Mouse (Mus musculus) heart, embryonic 11.5 days (tissue): Measurements from ENCODE around the gene Rab3ip. TPM values are rescaled to one million over a fixed set of nuclear protein-coding genes. Genes with fewer than 3 reads are reported as not detected.

Experiments used
- ATAC-seq: fragments of 200-750 bp; cut with Nextera tagmentation; replicated peaks from 2 replicates; pipeline ENCODE4 v1.8.0; 2017; ENCODE audit warnings: moderate library complexity; ENCODE audit not compliant: insufficient number of reproducible peaks, low FRiP score, low TSS enrichment
- H3K27ac ChIP-seq: fragments of 300-500 bp; sonication (generic); 2 replicates; pipeline ENCODE4 v1.5.1; 2014; ENCODE audit warnings: mild to moderate bottlenecking, low read depth, low read length
- H3K27me3 ChIP-seq: fragments of 300-500 bp; sonication (generic); 2 replicates; pipeline ENCODE4 v1.6.1; 2014; ENCODE audit warnings: mild to moderate bottlenecking, low read length, mixed read lengths; ENCODE audit not compliant: control insufficient read depth, insufficient read depth
- H3K36me3 ChIP-seq: fragments of 300-500 bp; sonication (generic); 2 replicates; pipeline ENCODE4 v1.6.1; 2014; ENCODE audit warnings: mild to moderate bottlenecking, low read length, moderate library complexity, mixed read lengths; ENCODE audit not compliant: control insufficient read depth, insufficient read depth
- H3K4me1 ChIP-seq: fragments of 300-500 bp; sonication (generic); 2 replicates; pipeline ENCODE4 v1.6.1; 2014; ENCODE audit warnings: low read length; ENCODE audit not compliant: control insufficient read depth, insufficient read depth
- H3K4me2 ChIP-seq: fragments of 300-500 bp; sonication (generic); 2 replicates; pipeline ENCODE4 v1.6.1; 2014; ENCODE audit warnings: mild to moderate bottlenecking, moderate library complexity
- H3K4me3 ChIP-seq: fragments of 300-500 bp; sonication (generic); 2 replicates; pipeline ENCODE4 v1.5.1; 2014; ENCODE audit warnings: low read depth, low read length
- H3K9ac ChIP-seq: fragments of 300-500 bp; sonication (generic); 2 replicates; pipeline ENCODE4 v1.6.1; 2014; ENCODE audit warnings: mild to moderate bottlenecking, low read depth, low read length, moderate library complexity
- H3K9me3 ChIP-seq: fragments of 300-500 bp; sonication (generic); replicated peaks from 2 replicates; pipeline ENCODE4 v1.6.1; 2016; ENCODE audit warnings: low read length; ENCODE audit not compliant: control insufficient read depth
- WGBS: fragments of 180-500 bp; shearing (Covaris S2); extraction: QIAGEN DNeasy Blood & Tissue Kit; methylation state at CpG from one replicate; pipeline ENCODE4 v1.1.7; 2014; ENCODE audit not compliant: insufficient replicate concordance; 5-methylcytosine and 5-hydroxymethylcytosine counted together
- polyA plus RNA-seq: library from polyadenylated mRNA; unstranded; fragments of >200 nt; fragmentation: Nextera tagmentation; extraction: Ambion mirVana; gene quantifications from 2 replicates; pipeline ENCODE4 v1.2.1, GENCODE M21; 2014

Gene Rab3ip
- polyA plus RNA-seq, 1 experiment from 2014 or later, result 56.9 TPM

DNA sequence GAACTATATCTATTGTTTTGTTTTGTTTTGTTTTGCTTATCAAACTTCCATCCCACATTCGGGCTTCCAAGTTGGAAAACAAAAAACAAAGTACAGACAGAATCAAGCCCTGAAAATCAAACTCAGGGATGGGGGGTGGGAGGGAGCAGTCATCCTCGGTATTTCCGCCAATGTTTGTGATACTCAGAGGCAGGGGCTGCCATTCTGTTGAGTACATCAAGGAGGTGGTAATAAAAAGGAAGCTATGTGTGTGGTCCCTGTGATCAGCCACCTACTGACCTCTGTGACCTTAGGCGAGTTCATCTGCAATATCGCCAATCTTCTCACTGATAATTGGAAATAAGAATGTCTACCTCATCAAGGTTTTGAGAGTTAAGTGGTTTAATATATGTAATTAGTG lies 317 bp upstream of the Rab3ip start:
- H3K27ac ChIP-seq, result no peak overlapping the region
- no peak for ATAC-seq
- peaks cover 14% of the 10 kb centered on the region for H3K4me1 ChIP-seq
- peak overlapping the region; percentile 83 for H3K4me3 ChIP-seq
- 29% methylated on average over 5 of the region's 5 CpGs for WGBS
- H3K4me2 ChIP-seq, result peak overlapping the region; percentile 72
- H3K36me3 ChIP-seq, result no peaks in the 10 kb centered on the region
- H3K9me3 ChIP-seq, result 0 out of 2 replicates have a peak, but pooled peaks cover 2% of the 10 kb centered on the region
- H3K27me3 ChIP-seq, result no peaks in the 10 kb centered on the region
- no peak overlapping the region for H3K9ac ChIP-seq

DNA sequence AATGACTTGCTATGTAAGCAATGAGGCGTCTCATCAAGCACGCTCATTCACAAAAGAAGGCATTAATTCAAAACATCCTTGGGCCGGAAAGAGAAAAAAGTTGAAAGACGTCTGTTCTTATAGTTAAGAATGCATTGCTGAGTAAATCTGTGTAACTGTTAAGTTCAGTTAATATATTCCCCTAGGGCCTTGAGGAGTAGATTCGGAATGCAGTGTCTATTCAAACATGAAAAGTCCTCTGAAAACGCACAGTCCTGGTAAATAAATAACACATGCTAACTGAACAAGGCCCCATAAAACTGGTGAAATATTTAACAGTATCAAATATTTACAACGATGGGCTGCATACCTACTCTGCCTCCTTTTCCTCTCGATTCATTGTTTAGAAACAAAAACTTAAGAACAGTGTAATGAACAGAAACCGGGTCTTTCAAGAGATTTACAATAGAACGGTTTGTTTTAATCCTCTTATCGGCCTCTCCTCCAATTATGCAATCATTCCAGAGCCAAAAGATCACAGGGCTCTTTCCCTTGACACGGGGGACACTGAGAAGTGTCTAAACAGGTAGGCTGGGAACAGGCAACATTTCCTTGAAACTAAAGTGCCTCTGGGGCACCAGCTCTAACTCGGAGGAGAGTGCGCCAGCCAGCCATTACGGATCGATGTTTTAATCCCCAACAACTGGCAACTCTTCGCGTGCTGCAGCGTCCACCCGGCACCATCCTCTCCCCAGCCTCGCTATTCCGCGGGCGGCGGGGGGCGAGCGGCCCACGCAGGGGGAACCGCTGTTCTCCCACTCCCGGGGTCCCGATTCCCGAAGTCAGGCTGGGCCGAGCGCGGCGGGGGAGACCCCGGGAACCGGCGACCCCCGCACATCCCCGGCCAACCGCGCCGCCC lies 1.2 kb downstream of the Rab3ip start:
- peak overlapping the region; percentile 83 for H3K4me3 ChIP-seq
- WGBS, result 5% methylated on average over 39 of the region's 44 CpGs
- ATAC-seq, result no peak; the same call in 1 of the 2 replicates

DNA sequence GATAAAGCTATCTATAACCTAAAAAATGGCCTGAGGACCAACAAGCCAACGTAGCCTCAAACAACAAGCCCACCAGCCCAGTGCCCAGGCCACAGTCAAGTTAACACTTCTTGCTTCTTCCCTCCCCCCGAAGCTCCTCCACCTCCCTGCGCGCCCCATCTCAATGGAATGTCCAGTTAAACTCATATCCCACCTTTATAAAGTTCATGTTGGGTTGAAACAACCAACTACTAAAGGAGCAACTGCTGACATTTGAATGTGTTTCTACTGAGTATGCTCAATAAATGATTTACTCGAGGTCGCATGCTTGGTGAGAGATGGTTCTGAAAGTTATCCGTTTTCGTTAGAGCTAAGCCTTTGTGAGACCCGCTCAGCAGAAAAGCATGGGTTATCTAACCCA lies 2.2 kb downstream of the Rab3ip start:
- Histone ChIP-seq H3K4me1 (peaks cover 24% of the 10 kb centered on the region), H3K36me3 (no peaks in the 10 kb centered on the region), H3K27me3 (no peaks in the 10 kb centered on the region), H3K27ac (no peak overlapping the region), H3K9ac (no peak overlapping the region), H3K4me2 (peak overlapping the region; percentile 72), H3K9me3 (no peaks in the 10 kb centered on the region), H3K4me3 (peak overlapping the region; percentile 83)
- WGBS, result 78% methylated on average over 9 of the region's 9 CpGs
- no peak for ATAC-seq

More for the DNA sequence above, 1.2 kb downstream of the Rab3ip start:
- Histone ChIP-seq H3K4me2 (peak overlapping the region; percentile 72), H3K9me3 (no peaks in the 10 kb centered on the region), H3K27ac (peak overlapping the region; percentile 89), H3K27me3 (no peaks in the 10 kb centered on the region), H3K4me1 (peaks cover 24% of the 10 kb centered on the region), H3K36me3 (no peaks in the 10 kb centered on the region), H3K9ac (peak overlapping the region; percentile 78)

DNA sequence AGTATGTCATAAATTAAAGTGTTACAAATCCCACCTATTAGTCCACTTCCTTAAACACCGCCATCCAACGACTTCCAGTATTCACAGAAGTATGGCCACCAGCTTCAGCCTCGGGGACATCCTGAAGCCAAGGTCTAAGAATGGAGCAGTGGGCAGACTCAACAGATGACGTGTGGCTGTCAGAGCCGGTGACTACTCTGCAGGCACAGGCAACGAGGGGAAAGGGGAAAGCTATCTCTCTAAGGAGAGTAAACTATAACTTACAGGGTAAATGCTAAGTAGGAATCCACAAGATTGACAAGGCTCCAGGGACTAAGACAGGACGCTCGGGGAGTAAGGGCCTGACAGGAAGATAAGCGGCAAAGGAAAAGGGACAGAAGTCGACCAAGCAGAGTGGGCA lies 5.6 kb downstream of the Rab3ip start:
- Histone ChIP-seq H3K4me2 (peak overlapping the region; percentile 46), H3K36me3 (peaks cover 8% of the 10 kb centered on the region; the same call in 1 of the 2 replicates), H3K4me1 (peaks cover 22% of the 10 kb centered on the region), H3K9me3 (0 out of 2 replicates have a peak, but pooled peaks cover 5% of the 10 kb centered on the region), H3K27ac (peak overlapping the region; percentile 86), H3K4me3 (no peak overlapping the region), H3K27me3 (no peaks in the 10 kb centered on the region), H3K9ac (peak overlapping the region; percentile 52)
- 40% methylated on average over 10 of the region's 10 CpGs for whole genome bisulfite sequencing
- ATAC-seq, result no peak

DNA sequence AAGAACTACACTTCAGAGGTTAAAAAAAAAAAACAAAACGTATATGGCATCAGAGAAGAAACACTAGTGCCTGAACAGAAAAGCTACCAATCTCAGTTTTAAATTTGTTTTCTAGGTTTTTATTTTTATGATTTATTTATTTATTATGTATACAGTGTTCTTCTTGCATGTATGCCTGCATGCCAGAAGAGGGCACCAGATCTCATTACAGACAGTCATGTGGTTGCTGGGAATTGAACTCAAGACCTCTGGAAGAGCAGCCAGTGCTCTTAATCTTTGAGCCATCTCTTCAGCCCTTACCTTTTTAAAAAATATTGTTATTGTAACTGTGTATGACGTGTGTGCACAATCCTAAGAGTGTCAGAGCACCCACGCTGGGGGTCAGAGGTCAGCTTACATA lies 6.4 kb downstream of the Rab3ip start:
- Histone ChIP-seq H3K9ac (no peak overlapping the region), H3K4me1 (peaks cover 22% of the 10 kb centered on the region), H3K9me3 (0 out of 2 replicates have a peak, but pooled peaks cover 5% of the 10 kb centered on the region), H3K36me3 (peaks cover 9% of the 10 kb centered on the region; the same call in 1 of the 2 replicates), H3K4me2 (no peak overlapping the region), H3K27me3 (no peaks in the 10 kb centered on the region), H3K27ac (no peak overlapping the region), H3K4me3 (no peak overlapping the region)
- ATAC-seq, result no peak
- 85% methylated on average over 3 of the region's 3 CpGs for WGBS

DNA sequence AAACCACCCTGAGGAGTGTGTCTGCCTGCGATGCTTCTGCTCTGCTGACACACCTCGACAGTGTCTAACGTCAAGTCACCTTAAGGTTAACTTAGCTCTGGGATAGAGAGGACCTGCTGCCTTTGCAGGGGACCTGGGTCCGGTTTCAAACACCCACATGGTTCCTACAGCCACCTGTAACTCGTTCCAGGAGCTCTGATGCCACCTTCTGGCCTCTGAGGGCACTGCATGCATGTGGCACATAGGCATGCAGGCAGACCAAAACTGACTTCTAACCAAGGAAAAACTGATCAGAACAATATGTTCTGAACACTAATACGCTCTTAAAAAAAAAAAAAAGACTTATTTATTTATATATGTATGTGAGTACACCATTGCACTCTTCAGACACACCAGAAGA lies 7.5 kb downstream of the Rab3ip start:
- peaks cover 13% of the 10 kb centered on the region for H3K36me3 ChIP-seq
- H3K4me3 ChIP-seq, result no peak overlapping the region
- WGBS, result 90% methylated on average over 6 of the region's 6 CpGs
- no peak overlapping the region for H3K4me2 ChIP-seq
- ATAC-seq, result no peak
- no peak overlapping the region for H3K27ac ChIP-seq
- H3K4me1 ChIP-seq, result peaks cover 18% of the 10 kb centered on the region
- H3K27me3 ChIP-seq, result no peaks in the 10 kb centered on the region
- no peak overlapping the region for H3K9ac ChIP-seq
- H3K9me3 ChIP-seq, result 0 out of 2 replicates have a peak, but pooled peaks cover 5% of the 10 kb centered on the region

DNA sequence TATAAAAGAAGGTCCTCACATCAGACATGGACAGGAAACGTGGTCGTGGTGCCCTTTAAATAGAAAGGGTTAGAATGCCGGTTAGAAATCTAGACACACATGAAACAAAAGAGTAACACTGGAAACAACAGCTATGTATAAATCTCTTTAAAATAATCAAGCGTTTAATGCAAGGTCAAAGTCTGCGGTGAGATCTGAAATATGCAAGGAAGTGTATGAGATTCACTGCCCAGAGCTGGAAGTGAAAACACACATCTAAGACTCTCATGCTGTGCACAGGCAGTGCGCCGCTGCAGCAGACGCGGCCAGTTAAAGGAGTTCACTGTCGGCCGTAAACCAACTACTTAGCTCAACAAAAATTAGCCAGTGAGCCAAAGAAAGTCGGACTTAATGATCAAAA lies 15.5 kb downstream of the Rab3ip start:
- no peak overlapping the region for H3K4me2 ChIP-seq
- peaks cover 23% of the 10 kb centered on the region for H3K36me3 ChIP-seq
- no peaks in the 10 kb centered on the region for H3K27me3 ChIP-seq
- H3K4me1 ChIP-seq, result no peaks in the 10 kb centered on the region
- ATAC-seq, result no peak
- no peak overlapping the region for H3K27ac ChIP-seq
- H3K9me3 ChIP-seq, result no peaks in the 10 kb centered on the region
- H3K9ac ChIP-seq, result no peak overlapping the region
- 87% methylated on average over 12 of the region's 12 CpGs for WGBS
- no peak overlapping the region for H3K4me3 ChIP-seq

DNA sequence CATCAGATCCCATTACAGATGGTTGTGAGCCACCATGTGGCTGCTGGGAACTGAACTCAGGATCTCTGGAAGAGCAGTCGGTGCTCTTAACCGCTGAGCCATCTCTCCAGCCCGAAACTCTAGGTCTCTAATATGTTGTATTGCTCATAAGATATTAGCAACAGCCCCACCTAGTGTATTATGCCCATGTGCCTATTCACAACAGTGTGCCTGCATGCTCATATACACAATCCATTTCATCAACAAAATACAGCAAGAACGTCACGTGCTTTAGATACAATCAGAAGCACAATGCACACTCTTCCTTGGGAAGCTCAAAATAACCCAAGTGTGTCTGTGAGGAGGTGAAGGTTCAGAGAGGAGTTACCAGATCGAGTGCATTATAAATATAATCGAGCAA lies 16.8 kb downstream of the Rab3ip start:
- no peaks in the 10 kb centered on the region for H3K9me3 ChIP-seq
- no peak overlapping the region for H3K4me3 ChIP-seq
- no peak for ATAC-seq
- H3K4me1 ChIP-seq, result no peaks in the 10 kb centered on the region
- H3K4me2 ChIP-seq, result no peak overlapping the region
- H3K27ac ChIP-seq, result no peak overlapping the region
- H3K36me3 ChIP-seq, result peaks cover 19% of the 10 kb centered on the region
- no peaks in the 10 kb centered on the region for H3K27me3 ChIP-seq
- 92% methylated on average over 7 of the region's 7 CpGs for WGBS
- H3K9ac ChIP-seq, result no peak overlapping the region
